Mouse (Mus musculus): ENCODE data around the gene Epn2. TPM values are rescaled to one million over a fixed set of nuclear protein-coding genes. Genes with fewer than 3 reads are reported as not detected.

Gene Epn2
- polyA plus RNA-seq, 1 experiment from 2014 or later = 39.0 TPM

DNA sequence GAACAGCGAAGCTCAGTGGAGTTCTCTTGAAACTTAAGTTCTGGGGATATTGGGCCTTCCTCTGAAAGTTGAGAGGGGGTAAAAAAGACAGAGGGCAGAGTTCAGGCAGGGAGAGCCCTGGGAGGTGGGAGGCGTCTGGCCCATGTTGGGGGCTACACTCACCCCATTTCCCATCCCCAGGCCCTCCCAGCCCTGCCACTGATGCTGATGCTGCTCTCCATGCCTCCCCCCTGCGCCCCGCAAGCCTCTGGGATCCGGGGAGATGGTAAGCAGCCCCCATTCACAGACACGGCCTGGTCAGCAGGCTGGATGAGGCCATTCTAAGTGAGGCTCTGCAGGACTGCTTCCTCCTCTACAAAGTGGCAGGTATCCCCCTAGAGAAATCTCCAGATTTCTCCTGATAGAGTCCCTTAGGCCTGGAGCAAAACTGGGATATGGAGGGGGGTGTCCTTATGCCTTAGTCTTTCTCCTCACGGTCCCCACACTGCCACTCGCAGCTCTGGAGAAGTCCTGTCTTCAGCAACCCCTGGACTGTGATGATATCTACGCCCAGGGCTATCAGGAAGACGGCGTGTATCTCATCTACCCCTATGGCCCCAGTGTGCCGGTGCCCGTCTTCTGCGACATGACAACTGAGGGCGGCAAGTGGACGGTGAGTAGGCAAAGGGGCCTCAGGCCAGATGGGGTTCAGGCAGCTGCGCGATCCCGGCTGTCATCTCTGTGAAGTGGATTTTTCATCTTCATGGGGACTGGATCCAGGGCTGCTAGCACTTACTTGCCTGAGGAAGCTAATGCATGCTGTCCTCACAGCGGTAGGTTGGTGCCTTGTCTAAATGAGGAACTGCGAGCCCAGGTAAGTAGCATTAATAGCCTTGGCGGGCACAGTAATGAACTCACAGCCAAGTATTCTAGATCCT lies 93.7 kb downstream of the Epn2 start:
- 60% methylated on average over 22 of the region's 22 CpGs for WGBS
- Histone ChIP-seq H3K36me3 (peaks cover 35% of the 10 kb centered on the region), H3K27ac (replicated peaks) (peak overlapping the region; percentile 95), H3K27me3 (no peaks in the 10 kb centered on the region), H3K4me2 (replicated peaks) (peak overlapping the region; percentile 40), H3K9me3 (no peaks in the 10 kb centered on the region), H3K4me1 (peaks cover 58% of the 10 kb centered on the region), H3K9ac (replicated peaks) (peak overlapping the region; percentile 4; the same call in 1 of the 2 replicates), H3K4me3 (peak overlapping the region; percentile 12)
- ATAC-seq (ENCODE audit: low FRiP score, low read depth) = no peak

DNA sequence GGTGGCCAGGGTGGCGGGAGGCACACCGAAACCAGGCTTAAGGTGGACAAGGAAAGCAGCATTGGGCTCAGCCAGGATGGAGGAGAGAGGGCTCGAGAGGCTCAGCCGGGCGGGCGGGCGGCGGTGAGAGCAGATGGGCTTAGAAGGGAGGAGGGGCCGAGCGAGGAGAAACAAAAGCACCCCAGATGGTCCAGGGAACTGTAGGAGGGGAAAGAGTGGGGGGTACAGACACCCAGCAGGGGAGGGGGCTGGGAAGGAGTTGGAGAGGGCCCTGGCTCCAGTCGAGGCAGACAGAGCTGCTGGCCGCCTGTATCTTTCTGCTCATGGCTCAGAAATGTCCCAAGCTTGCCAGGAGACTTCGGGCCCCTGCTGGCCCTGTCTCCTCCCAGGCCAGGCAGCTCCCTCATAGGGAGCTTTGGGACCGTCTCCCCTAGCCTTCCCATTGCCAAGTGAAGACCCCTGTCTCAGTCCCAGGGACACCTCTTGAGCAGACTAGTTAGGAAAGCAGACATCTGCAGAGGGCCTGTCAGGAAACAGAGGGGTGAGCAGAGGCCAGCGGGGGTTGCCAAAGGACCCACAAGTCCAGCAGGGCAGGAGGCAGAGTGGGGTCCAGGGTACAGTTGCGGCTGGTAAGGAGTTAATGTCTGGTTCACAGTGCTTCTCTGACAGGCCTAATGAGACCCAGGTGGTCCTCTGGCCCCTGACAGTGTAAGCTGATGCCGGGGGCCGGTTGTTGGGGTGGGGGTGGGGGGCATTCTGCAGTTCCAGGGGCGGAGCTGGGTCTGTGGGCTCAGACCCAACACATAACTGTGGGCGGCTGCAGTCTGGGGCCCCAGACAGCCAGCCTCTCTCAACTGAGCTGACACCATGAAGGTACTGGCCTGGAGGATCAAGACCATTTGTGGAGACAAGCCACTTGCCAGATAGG lies 94.6 kb downstream of the Epn2 start, which contains the start of gene Mfap4:
TSS of gene Mfap4 (plus strand) at position 819 of the 928 bp plus-strand sequence.
- Histone ChIP-seq H3K27me3 (no peaks in the 10 kb centered on the region), H3K36me3 (peaks cover 26% of the 10 kb centered on the region), H3K9ac (replicated peaks) (peak within 1 kb of the TSS; percentile 39), H3K4me3 (peak within 1 kb of the TSS; percentile 12), H3K4me2 (replicated peaks) (peak within 1 kb of the TSS; percentile 40), H3K9me3 (no peaks in the 10 kb centered on the region), H3K27ac (replicated peaks) (peak within 1 kb of the TSS; percentile 95), H3K4me1 (peaks cover 50% of the 10 kb centered on the region)
- 7% methylated on average over 20 of the region's 20 CpGs for WGBS
- peak; percentile 87 for ATAC-seq (ENCODE audit: low FRiP score, low read depth)

DNA sequence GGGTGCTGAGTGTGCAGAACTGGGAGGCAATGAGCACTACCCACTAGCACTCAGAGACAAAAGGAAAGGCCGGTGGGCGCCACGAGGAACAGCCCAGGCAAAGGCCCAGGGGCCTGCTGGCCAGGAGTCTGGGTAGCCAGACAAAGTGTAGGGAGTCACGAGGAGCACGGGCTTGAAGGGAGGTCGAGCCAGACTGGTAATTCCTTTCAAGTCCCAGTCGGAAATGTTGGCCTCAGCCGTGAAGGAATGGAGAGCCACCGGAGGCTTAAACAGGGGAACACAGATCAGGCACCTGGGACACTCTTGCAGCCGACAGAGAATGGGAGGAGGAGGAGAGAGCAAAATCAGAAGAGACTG lies 95.3 kb downstream of the Epn2 start:
- Histone ChIP-seq H3K4me2 (replicated peaks) (peak overlapping the region; percentile 40), H3K4me3 (no peak overlapping the region), H3K9me3 (no peaks in the 10 kb centered on the region), H3K27me3 (no peaks in the 10 kb centered on the region), H3K9ac (replicated peaks) (peak overlapping the region; percentile 39), H3K4me1 (peaks cover 46% of the 10 kb centered on the region), H3K36me3 (peaks cover 19% of the 10 kb centered on the region), H3K27ac (replicated peaks) (peak overlapping the region; percentile 95)
- peak; percentile 20; the same call in 1 of the 2 replicates for ATAC-seq (ENCODE audit: low FRiP score, low read depth)
- 14% methylated on average over 10 of the region's 10 CpGs for WGBS

DNA sequence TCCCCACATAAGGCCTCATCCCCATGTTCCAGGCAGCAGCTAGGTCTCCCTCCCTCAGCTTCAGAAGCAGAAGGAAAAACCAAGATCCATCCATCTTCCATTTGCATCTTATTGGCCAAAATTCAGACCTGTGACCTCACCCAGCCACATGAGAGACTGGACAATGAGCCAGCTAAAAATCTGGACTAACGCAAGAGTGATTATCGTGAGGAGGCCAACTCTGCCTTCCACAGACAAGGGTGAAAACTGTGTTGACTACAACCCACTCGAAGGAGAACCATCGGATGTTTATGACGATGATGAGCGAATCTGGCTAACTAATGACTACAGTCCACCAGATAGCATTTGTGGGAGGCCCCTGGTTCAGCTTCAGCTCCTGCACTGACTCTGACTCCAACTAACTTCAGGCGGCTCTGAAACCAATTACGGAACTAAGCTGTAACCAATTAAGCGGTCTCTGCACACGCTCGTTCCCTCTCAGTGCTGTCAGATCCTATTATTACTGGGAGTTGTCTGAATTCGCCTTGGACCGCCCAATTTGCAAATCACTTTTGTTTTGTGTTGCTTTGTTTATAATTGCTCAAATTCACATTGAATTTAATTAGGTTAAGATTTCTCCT lies 96.2 kb downstream of the Epn2 start:
- Histone ChIP-seq H3K36me3 (peaks cover 11% of the 10 kb centered on the region), H3K4me3 (no peak overlapping the region), H3K4me1 (peaks cover 46% of the 10 kb centered on the region), H3K27me3 (no peaks in the 10 kb centered on the region), H3K9ac (replicated peaks) (no peak overlapping the region), H3K27ac (replicated peaks) (peak overlapping the region; percentile 95), H3K9me3 (no peaks in the 10 kb centered on the region), H3K4me2 (replicated peaks) (no peak overlapping the region)
- WGBS = 74% methylated on average over 13 of the region's 13 CpGs
- no peak for ATAC-seq (ENCODE audit: low FRiP score, low read depth)

DNA sequence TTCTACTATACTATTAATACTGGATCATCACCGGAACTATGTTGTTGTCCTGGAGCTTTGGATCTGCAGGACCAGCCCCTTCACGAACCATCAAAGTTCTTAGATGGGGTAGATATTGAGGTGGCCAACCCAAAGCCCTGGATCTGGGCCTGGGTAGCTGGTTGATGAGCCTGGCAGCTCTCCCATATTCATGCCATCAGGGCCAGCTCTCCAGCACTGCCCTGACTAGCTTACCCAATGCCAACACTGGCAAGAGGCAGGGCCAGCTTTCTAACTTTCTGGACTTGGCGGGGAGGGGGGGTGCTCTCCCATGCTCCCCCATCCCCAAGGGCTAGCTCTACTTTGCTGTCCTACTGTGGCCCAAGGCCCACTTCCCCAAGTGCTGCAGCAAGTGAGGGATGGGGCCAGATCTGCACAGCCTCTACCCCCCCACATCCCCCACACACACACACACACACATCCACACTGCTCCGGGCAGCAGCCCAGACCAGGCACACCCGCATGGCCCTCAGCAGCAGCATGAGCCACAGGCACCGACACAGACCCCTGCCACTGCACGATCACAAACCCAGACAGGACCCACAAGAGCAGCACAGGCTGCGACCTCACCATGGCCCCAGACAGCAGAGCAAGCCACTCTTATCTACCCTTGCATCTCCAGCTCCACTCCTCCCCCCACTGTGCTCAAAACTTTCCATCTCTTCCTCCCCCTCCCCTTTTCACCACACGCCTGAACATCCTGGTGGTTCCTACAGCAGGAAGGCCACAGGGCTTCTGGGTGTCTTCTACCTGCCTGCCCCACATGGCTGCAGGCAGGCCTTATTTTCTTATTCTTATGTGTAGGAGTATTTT lies 98.0 kb downstream of the Epn2 start:
- no peak overlapping the region for H3K4me3 ChIP-seq
- H3K4me1 ChIP-seq = peaks cover 46% of the 10 kb centered on the region
- no peaks in the 10 kb centered on the region for H3K9me3 ChIP-seq
- 74% methylated on average over 9 of the region's 9 CpGs for WGBS
- no peaks in the 10 kb centered on the region for H3K36me3 ChIP-seq
- H3K27me3 ChIP-seq = no peaks in the 10 kb centered on the region
- H3K4me2 ChIP-seq (replicated peaks) = no peak overlapping the region
- H3K9ac ChIP-seq (replicated peaks) = no peak overlapping the region
- no peak overlapping the region for H3K27ac ChIP-seq (replicated peaks)
- no peak for ATAC-seq (ENCODE audit: low FRiP score, low read depth)

DNA sequence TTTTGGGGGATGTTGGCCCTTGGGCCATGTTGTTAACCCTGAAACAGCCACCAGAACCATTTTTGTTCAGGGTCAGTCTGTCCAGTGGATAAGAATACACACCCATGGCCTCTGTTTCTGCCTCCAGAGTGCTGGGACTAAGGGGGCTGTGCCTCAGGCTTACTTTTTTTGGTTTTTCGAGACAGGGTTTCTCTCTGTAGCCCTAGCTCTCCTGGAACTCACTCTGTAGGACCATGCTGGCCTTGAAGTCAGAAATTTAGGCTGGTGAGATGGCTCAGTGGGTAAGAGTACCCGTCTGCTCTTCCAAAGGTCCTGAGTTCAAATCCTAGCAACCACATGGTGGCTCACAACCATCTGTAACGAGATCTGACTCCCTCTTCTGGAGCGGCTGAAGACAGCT lies 100.7 kb downstream of the Epn2 start:
- WGBS = 87% methylated on average over 4 of the region's 4 CpGs
- Histone ChIP-seq H3K4me1 (peaks cover 21% of the 10 kb centered on the region; the same call in 1 of the 2 replicates), H3K27ac (replicated peaks) (no peak overlapping the region), H3K9ac (replicated peaks) (no peak overlapping the region), H3K4me3 (no peak overlapping the region), H3K36me3 (no peaks in the 10 kb centered on the region), H3K4me2 (replicated peaks) (no peak overlapping the region), H3K9me3 (no peaks in the 10 kb centered on the region), H3K27me3 (no peaks in the 10 kb centered on the region)
- ATAC-seq (ENCODE audit: low FRiP score, low read depth) = no peak

DNA sequence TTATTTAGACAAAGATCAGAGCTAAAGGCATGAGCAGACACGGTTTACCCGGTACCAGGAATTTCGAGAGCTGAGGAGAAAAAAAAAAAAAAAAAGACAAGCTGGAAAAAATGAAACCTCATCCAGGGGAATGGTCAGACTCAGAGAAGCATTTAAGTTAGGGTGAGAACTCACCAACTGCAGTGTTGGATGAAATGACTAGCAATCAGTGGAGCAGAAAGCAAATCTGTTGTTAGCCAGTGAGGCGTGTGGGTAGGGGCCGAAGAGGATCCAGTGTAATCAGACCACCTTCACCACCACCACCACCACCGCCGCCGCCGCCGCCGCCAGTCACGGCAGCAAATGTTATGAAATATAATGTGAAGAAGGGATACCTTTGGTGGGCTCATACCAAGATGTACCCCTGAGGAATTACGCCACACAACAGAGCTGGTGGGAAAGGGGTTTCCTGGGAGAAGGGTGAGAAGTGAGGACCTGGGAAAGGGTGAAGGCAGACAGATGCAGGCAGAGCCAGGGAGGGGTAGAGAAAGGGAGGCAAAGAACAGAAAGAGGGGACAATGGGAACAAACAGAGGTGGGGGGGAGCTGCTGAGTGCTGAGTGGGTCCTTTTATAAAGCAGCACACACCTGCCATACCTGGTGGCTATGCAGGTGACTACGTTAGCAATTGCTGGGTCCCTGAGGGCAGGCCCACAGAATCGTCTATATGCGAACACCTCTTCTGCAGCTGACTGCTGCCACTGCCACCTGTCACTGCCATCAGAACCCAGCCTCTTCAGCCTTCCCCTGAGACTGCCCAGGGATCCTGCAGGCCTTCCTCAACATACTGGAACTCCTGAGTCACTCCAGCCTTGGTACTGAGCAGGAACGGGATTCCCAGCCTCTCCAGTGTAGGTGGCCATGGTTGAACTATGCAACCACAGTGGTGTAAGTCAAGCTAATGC lies 101.7 kb downstream of the Epn2 start:
- Histone ChIP-seq H3K27me3 (no peaks in the 10 kb centered on the region), H3K4me3 (no peak overlapping the region), H3K9ac (replicated peaks) (no peak overlapping the region), H3K4me2 (replicated peaks) (peak overlapping the region; percentile 37), H3K27ac (replicated peaks) (no peak overlapping the region), H3K9me3 (no peaks in the 10 kb centered on the region), H3K36me3 (no peaks in the 10 kb centered on the region), H3K4me1 (peaks cover 17% of the 10 kb centered on the region; the same call in 1 of the 2 replicates)
- WGBS = 50% methylated on average over 17 of the region's 17 CpGs
- ATAC-seq (ENCODE audit: low FRiP score, low read depth) = no peak

DNA sequence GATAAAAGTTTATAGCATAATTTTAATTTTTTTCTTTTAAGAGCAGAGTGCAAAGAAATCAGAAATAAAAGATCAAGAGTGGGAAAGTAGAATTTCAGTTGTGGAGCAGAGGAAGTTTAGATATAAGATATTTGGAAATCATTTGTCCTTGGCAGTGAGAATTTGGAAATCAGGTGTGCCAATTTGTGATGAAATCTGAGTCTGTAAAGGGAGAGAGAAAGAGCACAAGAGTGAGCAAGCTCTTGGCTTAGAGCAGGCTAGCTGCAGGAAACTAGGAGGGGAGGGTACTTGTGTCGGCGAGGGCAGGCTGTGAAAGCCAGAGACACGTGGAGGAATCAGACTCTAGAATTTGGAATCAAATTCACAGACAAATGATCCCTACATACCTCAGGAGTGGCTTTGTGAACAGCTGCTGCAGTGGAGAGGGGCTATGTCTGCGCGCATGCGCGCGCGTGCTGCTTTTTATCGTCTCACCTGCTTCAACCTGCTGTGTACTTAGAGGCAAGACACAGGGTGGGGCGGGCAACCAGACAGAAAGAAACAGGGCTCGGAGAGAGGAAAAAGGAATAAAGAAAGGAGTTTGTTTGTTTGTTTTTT lies 102.6 kb downstream of the Epn2 start:
- Histone ChIP-seq H3K36me3 (no peaks in the 10 kb centered on the region), H3K4me1 (peaks cover 17% of the 10 kb centered on the region; the same call in 1 of the 2 replicates), H3K4me3 (no peak overlapping the region), H3K4me2 (replicated peaks) (peak overlapping the region; percentile 37), H3K27me3 (no peaks in the 10 kb centered on the region), H3K9me3 (no peaks in the 10 kb centered on the region), H3K9ac (replicated peaks) (no peak overlapping the region), H3K27ac (replicated peaks) (no peak overlapping the region)
- no peak for ATAC-seq (ENCODE audit: low FRiP score, low read depth)
- WGBS = 54% methylated on average over 12 of the region's 12 CpGs

DNA sequence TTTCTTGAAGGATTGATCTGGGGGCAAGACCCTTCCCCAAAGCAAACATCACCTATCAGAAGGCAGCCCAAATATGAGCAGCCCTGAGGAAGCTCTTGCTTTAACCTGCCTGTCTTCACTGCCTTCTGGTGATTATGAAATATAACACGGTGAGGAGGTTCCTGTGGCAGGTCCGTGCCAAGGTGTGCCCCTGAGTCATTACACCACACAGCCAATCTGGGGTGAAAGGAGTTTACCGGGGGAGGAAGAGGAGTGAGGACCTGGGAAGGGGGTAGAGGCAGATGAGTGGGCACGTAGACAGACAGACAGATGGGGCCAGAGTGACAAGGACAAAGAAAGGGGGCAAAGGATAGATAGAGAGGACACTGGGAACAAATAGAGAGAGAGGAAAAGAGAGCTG lies 105.9 kb downstream of the Epn2 start:
- H3K9me3 ChIP-seq = no peaks in the 10 kb centered on the region
- H3K4me3 ChIP-seq = no peak overlapping the region
- 73% methylated on average over 4 of the region's 4 CpGs for whole genome bisulfite sequencing
- H3K27me3 ChIP-seq = no peaks in the 10 kb centered on the region
- H3K9ac ChIP-seq (replicated peaks) = no peak overlapping the region
- no peak overlapping the region for H3K4me2 ChIP-seq (replicated peaks)
- H3K36me3 ChIP-seq = no peaks in the 10 kb centered on the region
- peaks cover 13% of the 10 kb centered on the region; the same call in 1 of the 2 replicates for H3K4me1 ChIP-seq
- ATAC-seq (ENCODE audit: low FRiP score, low read depth) = no peak
- H3K27ac ChIP-seq (replicated peaks) = no peak overlapping the region

DNA sequence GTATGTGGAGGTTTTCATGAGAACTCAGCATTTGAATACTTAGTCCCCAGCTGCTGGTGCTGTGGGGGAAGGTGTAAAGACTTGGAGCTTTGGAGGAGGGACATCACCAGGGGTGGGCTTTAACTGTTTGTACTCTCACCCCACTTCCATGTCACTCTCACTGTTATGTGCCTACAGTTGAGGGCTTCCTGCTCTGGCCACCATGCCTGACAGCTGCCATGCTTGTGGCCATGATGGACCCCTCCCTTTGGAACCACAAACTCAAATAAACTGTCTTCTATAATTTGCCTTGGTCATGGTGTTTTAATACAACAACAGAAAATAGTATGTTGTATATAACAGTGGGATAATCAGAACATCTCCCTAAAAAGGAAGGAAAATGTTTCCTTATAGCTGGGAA lies 108.6 kb downstream of the Epn2 start:
- Histone ChIP-seq H3K9ac (replicated peaks) (no peak overlapping the region), H3K36me3 (no peaks in the 10 kb centered on the region)
- no peak for ATAC-seq (ENCODE audit: low FRiP score, low read depth)

More for the DNA sequence above, 108.6 kb downstream of the Epn2 start:
- H3K9me3 ChIP-seq = no peaks in the 10 kb centered on the region
- no peak overlapping the region for H3K4me3 ChIP-seq
- no peak overlapping the region for H3K27ac ChIP-seq (replicated peaks)
- no peak overlapping the region for H3K4me2 ChIP-seq (replicated peaks)
- H3K4me1 ChIP-seq = no peaks in the 10 kb centered on the region
- H3K27me3 ChIP-seq = no peaks in the 10 kb centered on the region
